Mouse (Mus musculus): Measurements from ENCODE around the gene Mettl23.

GRCm38 (mm10) chr11:116839601-116840000 is 3.5 kb upstream of the Mettl23 start:
- no peak for TF ChIP-seq CTCF (IDR thresholded peaks at IDR 0.05; ENCODE audit: borderline replicate concordance, extremely low read depth, insufficient read depth, insufficient read length)
- TF ChIP-seq POLR2A (IDR thresholded peaks at IDR 0.05; ENCODE audit: borderline replicate concordance, extremely low read depth, insufficient read depth, insufficient read length, poor library complexity, severe bottlenecking), result no peak
